Mouse (Mus musculus): ENCODE results near the gene Smurf1.

DNA sequence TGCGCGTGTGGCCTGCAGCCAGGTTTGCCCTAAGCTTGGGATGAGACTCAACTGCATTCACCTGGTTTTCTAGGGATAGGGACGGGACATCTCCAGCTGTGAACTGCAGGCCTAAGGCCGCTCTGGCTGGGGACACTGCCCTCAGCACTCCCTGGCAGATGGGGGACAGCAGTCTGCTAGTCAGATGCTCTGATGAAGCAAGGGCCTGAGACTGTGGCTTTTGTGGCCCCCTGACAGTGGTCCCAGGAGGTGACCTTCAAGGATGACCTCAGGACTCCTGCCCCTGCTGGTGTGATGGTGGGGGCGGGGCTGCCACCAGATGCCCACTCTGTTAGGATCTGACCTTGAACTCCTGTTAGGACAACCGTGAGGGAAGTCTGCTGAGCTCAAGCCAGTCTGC lies 90.4 kb downstream of the Smurf1 start:
- TF ChIP-seq CTCF (conservative IDR thresholded peaks at IDR 0.05; ENCODE audit: low read length) (no peak), POU5F1 (IDR thresholded peaks at IDR 0.05; ENCODE audit: borderline replicate concordance, low read length) (no peak)
